Mouse (Mus musculus) heart, postnatal 0 days (tissue): Measurements from ENCODE around the gene 2310057J18Rik.

Source experiments
- CTCF ChIP-seq: IDR thresholded peaks from 2 replicates; pipeline ENCODE4 v1.5.1; 2016; ENCODE audit warnings: antibody characterized with exemption, control low read depth, low read depth
- EP300 ChIP-seq: IDR thresholded peaks from 2 replicates; pipeline ENCODE4 v1.6.1; 2016; ENCODE audit warnings: antibody characterized with exemption, low read depth

DNA sequence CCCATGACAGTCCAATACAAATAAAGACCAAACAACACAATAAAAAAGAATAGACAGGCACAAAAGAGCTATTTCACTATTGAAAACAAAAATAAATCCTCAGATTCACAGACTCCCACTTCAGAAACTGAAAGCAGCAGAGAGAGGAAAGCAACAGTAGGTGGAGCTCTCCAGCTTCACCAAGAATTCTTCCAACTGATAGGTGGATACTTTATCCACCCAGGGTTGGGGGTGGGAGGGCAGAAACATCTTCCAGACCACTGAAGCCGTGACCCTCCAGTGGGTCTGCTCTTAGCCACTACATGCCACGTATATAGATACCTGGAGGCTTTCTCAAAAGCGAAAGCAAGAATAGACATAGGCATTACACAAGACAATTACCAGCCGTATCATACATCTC, 31.6 kb downstream of the 2310057J18Rik start:
- TF ChIP-seq EP300: no peak
- peak; percentile 17; the same call in 1 of the 2 replicates for TF ChIP-seq CTCF
